29 mouse cellular contexts compared by ENCODE assay signal in genomic region chr6:86696213-86696612, GRCm38 (mm10). TPM values are rescaled to one million over a fixed set of nuclear protein-coding genes. Genes with fewer than 3 reads are reported as not detected.
DNase-seq lines count a peak whose midpoint lies in the region; ATAC-seq lines count a peak whose summit lies in the region.
"Had no signal": no experiment of that assay in that cellular context is flagged by ENCODE, and none has a peak within 500 bp of the region (broad histone marks: within the 10 kb centered on the region; RNA-seq: fewer than 3 reads in every experiment).

No protein-coding gene starts in this region.

- WGBS in heart, embryonic 12.5 days = 75% methylated on average over 10 of the region's 10 CpGs
- WGBS in heart, embryonic 10.5 days = 78% methylated on average over 10 of the region's 10 CpGs

- no peak for DNase-seq in heart, embryonic 10.5 days (ENCODE audit: low spot score)
- DNase-seq in cerebellum, adult 18-20 months = peak; percentile 51 to 71
- peak; percentile 31 to 45 for DNase-seq in cerebellum, postnatal 10 days
- no peak for DNase-seq in adrenal gland, postnatal 36 days
- DNase-seq in B cell, adult 2 months = no peak
- DNase-seq: adrenal gland, postnatal 25 days; embryo, embryonic 11 days; heart, postnatal 36 days; kidney, adult 9 months; kidney, postnatal 14 days; layer of hippocampus, adult 9-11 months; liver; lung, adult 2 months; lung, postnatal 14 days; midbrain, embryonic 14.5 days; right cerebral cortex, adult 18-20 months; right cerebral cortex, postnatal 4 days; thymus, adult 2 months; thymus, postnatal 36 days had no signal

- H3K4me3 ChIP-seq in heart, embryonic 12.5 days = no peak overlapping the region
- no peak overlapping the region for H3K4me3 ChIP-seq in heart, embryonic 10.5 days
- H3K4me3 ChIP-seq: embryonic facial prominence, embryonic 12.5 days; forebrain, embryonic 10.5 days; heart, embryonic 15.5 days; hindbrain, embryonic 13.5 days had no signal

- H3K9ac ChIP-seq in heart, embryonic 12.5 days = peak overlapping the region; percentile 30; the same call in 1 of the 2 replicates
- H3K9ac ChIP-seq: embryonic facial prominence, embryonic 12.5 days; heart, embryonic 15.5 days; hindbrain, embryonic 13.5 days; liver, embryonic 14.5 days had no signal

- H3K4me2 ChIP-seq in heart, embryonic 12.5 days = no peak overlapping the region
- H3K4me2 ChIP-seq: embryonic facial prominence, embryonic 12.5 days; heart, embryonic 15.5 days; hindbrain, embryonic 13.5 days had no signal

- H3K4me1 ChIP-seq in heart, embryonic 12.5 days (replicated peaks) = no peaks in the 10 kb centered on the region
- H3K4me1 ChIP-seq in heart, embryonic 10.5 days = no peaks in the 10 kb centered on the region
- H3K4me1 ChIP-seq: embryonic facial prominence, embryonic 12.5 days; forebrain, embryonic 10.5 days; heart, embryonic 15.5 days; hindbrain, embryonic 13.5 days had no signal

- H3K9me3 ChIP-seq in heart, embryonic 12.5 days (replicated peaks) = no peaks in the 10 kb centered on the region
- H3K9me3 ChIP-seq in heart, embryonic 10.5 days = no peaks in the 10 kb centered on the region
- H3K9me3 ChIP-seq: embryonic facial prominence, embryonic 12.5 days; forebrain, embryonic 10.5 days; heart, embryonic 15.5 days; hindbrain, embryonic 13.5 days had no signal

- H3K36me3 ChIP-seq in heart, embryonic 12.5 days = peaks cover 66% of the 10 kb centered on the region
- H3K36me3 ChIP-seq in heart, embryonic 10.5 days = peaks cover 61% of the 10 kb centered on the region

- no peak overlapping the region for H3K27ac ChIP-seq in heart, embryonic 12.5 days (ENCODE audit: poor library complexity, severe bottlenecking)
- no peak overlapping the region for H3K27ac ChIP-seq in heart, embryonic 10.5 days
- H3K27ac ChIP-seq: embryonic facial prominence, embryonic 12.5 days; forebrain, embryonic 10.5 days; heart, embryonic 15.5 days; hindbrain, embryonic 13.5 days; liver, embryonic 14.5 days; stomach, postnatal 0 days had no signal

- H3K27me3 ChIP-seq in heart, embryonic 12.5 days (replicated peaks) = no peaks in the 10 kb centered on the region
- no peaks in the 10 kb centered on the region for H3K27me3 ChIP-seq in heart, embryonic 10.5 days (ENCODE audit: insufficient read depth, poor library complexity, severe bottlenecking)
- H3K27me3 ChIP-seq: embryonic facial prominence, embryonic 12.5 days; heart, embryonic 15.5 days; hindbrain, embryonic 13.5 days had no signal

- no peak for ATAC-seq in heart, embryonic 12.5 days (ENCODE audit: insufficient number of reproducible peaks, low FRiP score)
- no peak for ATAC-seq in erythroblast, adult 5-6 weeks (replicated peaks; ENCODE audit: low FRiP score, poor library complexity, severe bottlenecking)
- ATAC-seq: forebrain, embryonic 16.5 days; intestine, embryonic 16.5 days had no signal

RNA-seq across cellular contexts. Expression of gene Snrnp27, which starts 11.9 kb away (rescaled TPM):
- 91.4 and 95.4 TPM in 2 replicates for polyA plus RNA-seq in heart, embryonic 12.5 days (2016; fragmentation: Nextera tagmentation; extraction: Ambion mirVana)
- 94.8 and 112 TPM in 2 replicates for polyA plus RNA-seq in heart, embryonic 10.5 days (2016; fragmentation: Nextera tagmentation; extraction: Ambion mirVana)
- total RNA-seq in erythroblast, adult 5-6 weeks (2015; ENCODE audit: low replicate concordance) = 22.4 and 32.1 TPM in 2 replicates
- total RNA-seq in erythroblast, adult 5-6 weeks (2017; ENCODE audit: low replicate concordance) = 65.8 and 91.9 TPM in 2 replicates
- 10 to 100 TPM; 58.9 to 65.4 TPM for total RNA-seq in adrenal gland, postnatal 36 days (2021)

RNA-seq across cellular contexts. Expression of gene Mxd1, which starts 27.3 kb away (rescaled TPM):
- polyA plus RNA-seq in heart, embryonic 12.5 days (2016; fragmentation: Nextera tagmentation; extraction: Ambion mirVana) = 14.1 and 14.4 TPM in 2 replicates
- polyA plus RNA-seq in heart, embryonic 10.5 days (2016; fragmentation: Nextera tagmentation; extraction: Ambion mirVana) = 8.9 and 9.6 TPM in 2 replicates
- total RNA-seq in erythroblast, adult 5-6 weeks (2015; ENCODE audit: low replicate concordance) = 323 and 336 TPM in 2 replicates
- total RNA-seq in erythroblast, adult 5-6 weeks (2017; ENCODE audit: low replicate concordance) = 573 and 620 TPM in 2 replicates
- total RNA-seq in adrenal gland, postnatal 36 days (2021) = 1 to 10 TPM; 9.0 to 9.6 TPM

RNA-seq across cellular contexts. Expression of gene Gmcl1, which starts 37.0 kb away (rescaled TPM):
- polyA plus RNA-seq in heart, embryonic 12.5 days (2016; fragmentation: Nextera tagmentation; extraction: Ambion mirVana) = 23.2 and 24.8 TPM in 2 replicates
- polyA plus RNA-seq in heart, embryonic 10.5 days (2016; fragmentation: Nextera tagmentation; extraction: Ambion mirVana) = 19.1 and 26.3 TPM in 2 replicates
- total RNA-seq in erythroblast, adult 5-6 weeks (2015; ENCODE audit: low replicate concordance) = 4.4 and 9.0 TPM in 2 replicates
- 4.9 and 5.4 TPM in 2 replicates for total RNA-seq in erythroblast, adult 5-6 weeks (2017; ENCODE audit: low replicate concordance)
- total RNA-seq in adrenal gland, postnatal 36 days (2021) = 10 to 100 TPM; 14.6 to 24.3 TPM

Comparison
In these comparisons a context has a peak if more than half of its experiments do, and no peak if none do; other contexts are left out.
1. DNase-seq: peak in cerebellum, adult 18-20 months (2 of 2) and cerebellum, postnatal 10 days (2 of 2); none in heart, embryonic 10.5 days (single experiment), adrenal gland, postnatal 36 days (0 of 2) and B cell, adult 2 months (0 of 2).
2. RNA of gene Mxd1, which starts 27.3 kb away (total RNA-seq): 323 to 620 TPM in erythroblast, adult 5-6 weeks; 9.0 to 9.6 TPM in adrenal gland, postnatal 36 days; every median in the first group is over 10 times any median in the second.